Mouse (Mus musculus) lung, embryonic 16.5 days (tissue): ENCODE results near the gene Platr17. TPM values are rescaled to one million over a fixed set of nuclear protein-coding genes. Genes with fewer than 3 reads are reported as not detected.

Source experiments
- ATAC-seq: fragments of 200-750 bp; cut with Nextera tagmentation; 2 replicates; pipeline ENCODE4 v1.8.0; 2017; ENCODE audit warnings: low read depth, mild to moderate bottlenecking, moderate library complexity
- H3K27ac ChIP-seq: fragments of 300-500 bp; sonication (generic); 2 replicates; pipeline ENCODE4 v1.5.1; 2014; ENCODE audit warnings: mild to moderate bottlenecking, control low read depth, low read length
- H3K27me3 ChIP-seq: fragments of 300-500 bp; sonication (generic); 2 replicates; pipeline ENCODE4 v1.6.1; 2014; ENCODE audit warnings: low read depth, low read length, mixed read lengths; ENCODE audit not compliant: control insufficient read depth, insufficient read depth
- H3K36me3 ChIP-seq: fragments of 300-500 bp; sonication (generic); 2 replicates; pipeline ENCODE4 v1.6.1; 2014; ENCODE audit warnings: low read length; ENCODE audit not compliant: control insufficient read depth, insufficient read depth
- H3K4me1 ChIP-seq: fragments of 300-500 bp; sonication (generic); replicated peaks from 2 replicates; pipeline ENCODE4 v1.6.1; 2014; ENCODE audit warnings: low read length, mixed read lengths; ENCODE audit not compliant: control insufficient read depth, insufficient read depth
- H3K4me2 ChIP-seq: fragments of 300-500 bp; sonication (generic); 2 replicates; pipeline ENCODE4 v1.6.1; 2014; ENCODE audit warnings: low read depth, low read length, control low read depth
- H3K4me3 ChIP-seq: fragments of 300-500 bp; sonication (generic); 2 replicates; pipeline ENCODE4 v1.5.1; 2014; ENCODE audit warnings: mild to moderate bottlenecking, low read length, control low read depth
- H3K9ac ChIP-seq: fragments of 300-500 bp; sonication (generic); 2 replicates; pipeline ENCODE4 v1.6.1; 2014; ENCODE audit warnings: low read length, control low read depth
- H3K9me3 ChIP-seq: fragments of 300-500 bp; sonication (generic); 2 replicates; pipeline ENCODE4 v1.6.1; 2016; ENCODE audit warnings: low read length; ENCODE audit not compliant: control insufficient read depth
- WGBS: fragments of 180-500 bp; shearing (Covaris S2); extraction: QIAGEN DNeasy Blood & Tissue Kit; methylation state at CpG from one replicate; pipeline ENCODE4 v1.1.7; 2014; 5-methylcytosine and 5-hydroxymethylcytosine counted together
- polyA plus RNA-seq: library from polyadenylated mRNA; unstranded; fragments of >200 nt; fragmentation: Nextera tagmentation; extraction: Ambion mirVana; gene quantifications from 2 replicates; pipeline ENCODE4 v1.2.1, GENCODE M21; 2015

The Platr17 gene
- polyA plus RNA-seq, 1 experiment from 2014 or later, result 0.26 TPM

DNA sequence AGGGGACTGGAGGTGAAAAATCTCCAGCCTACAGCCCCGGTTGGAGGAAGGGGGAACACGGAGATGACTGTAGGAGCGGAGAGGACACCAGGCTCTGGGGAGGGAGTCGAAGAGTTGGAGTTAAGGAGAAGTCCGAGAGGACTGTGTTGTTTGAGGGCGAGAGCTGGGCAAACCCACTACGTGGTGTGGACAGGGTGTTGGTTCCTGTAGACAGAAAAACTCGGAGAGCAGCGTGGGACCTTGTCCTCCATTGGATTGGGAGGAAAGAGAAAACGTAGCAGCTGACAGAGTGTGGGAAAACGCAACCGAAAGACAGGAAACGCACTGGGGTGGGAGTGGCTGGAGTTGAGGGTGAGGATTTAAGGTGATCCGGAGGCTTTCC, 4.9 kb downstream of the Platr17 start:
- Histone ChIP-seq H3K4me1 (peaks cover 10% of the 10 kb centered on the region), H3K4me2 (peak overlapping the region; percentile 92), H3K27me3 (no peaks in the 10 kb centered on the region), H3K9me3 (no peaks in the 10 kb centered on the region), H3K4me3 (peak overlapping the region; percentile 99), H3K9ac (peak overlapping the region; percentile 95), H3K27ac (peak overlapping the region; percentile 94), H3K36me3 (peaks cover 28% of the 10 kb centered on the region)
- under 1% methylated on average over 14 of the region's 14 CpGs for WGBS
- no peak for ATAC-seq

DNA sequence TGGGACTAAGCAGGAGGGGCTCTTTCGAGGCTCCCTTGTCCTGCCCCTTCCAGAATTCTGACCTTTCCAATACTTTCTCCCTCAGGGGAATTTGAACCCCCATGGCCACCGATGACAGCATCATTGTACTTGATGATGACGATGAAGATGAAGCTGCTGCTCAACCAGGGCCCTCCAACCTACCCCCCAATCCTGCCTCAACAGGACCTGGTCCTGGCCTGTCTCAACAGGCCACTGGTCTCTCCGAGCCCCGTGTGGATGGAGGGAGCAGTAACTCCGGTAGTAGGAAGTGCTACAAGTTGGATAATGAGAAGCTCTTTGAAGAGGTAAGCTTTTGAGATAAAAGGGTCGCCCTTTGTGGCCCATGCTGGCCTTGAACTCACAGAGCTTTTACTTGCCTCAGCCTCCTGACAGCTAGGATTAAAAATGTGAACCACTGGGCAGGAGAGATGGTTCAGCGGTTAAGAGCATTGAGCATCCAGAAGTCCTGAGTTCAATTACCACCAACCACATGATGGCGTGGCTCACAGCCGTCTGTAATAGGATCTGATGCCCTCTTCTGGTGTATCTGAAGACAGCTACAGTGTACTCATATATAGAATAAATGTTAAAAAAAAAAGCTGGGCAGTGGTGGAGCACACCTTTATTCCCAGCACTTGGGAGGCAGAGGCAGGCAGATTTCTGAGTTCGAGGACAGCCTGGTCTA, 5.6 kb downstream of the Platr17 start:
- Histone ChIP-seq H3K9ac (peak overlapping the region; percentile 95), H3K4me1 (peaks cover 16% of the 10 kb centered on the region), H3K9me3 (no peaks in the 10 kb centered on the region), H3K36me3 (peaks cover 28% of the 10 kb centered on the region), H3K4me2 (peak overlapping the region; percentile 92), H3K4me3 (peak overlapping the region; percentile 99), H3K27me3 (no peaks in the 10 kb centered on the region), H3K27ac (peak overlapping the region; percentile 94)
- ATAC-seq, result no peak
- WGBS, result 46% methylated on average over 11 of the region's 11 CpGs

DNA sequence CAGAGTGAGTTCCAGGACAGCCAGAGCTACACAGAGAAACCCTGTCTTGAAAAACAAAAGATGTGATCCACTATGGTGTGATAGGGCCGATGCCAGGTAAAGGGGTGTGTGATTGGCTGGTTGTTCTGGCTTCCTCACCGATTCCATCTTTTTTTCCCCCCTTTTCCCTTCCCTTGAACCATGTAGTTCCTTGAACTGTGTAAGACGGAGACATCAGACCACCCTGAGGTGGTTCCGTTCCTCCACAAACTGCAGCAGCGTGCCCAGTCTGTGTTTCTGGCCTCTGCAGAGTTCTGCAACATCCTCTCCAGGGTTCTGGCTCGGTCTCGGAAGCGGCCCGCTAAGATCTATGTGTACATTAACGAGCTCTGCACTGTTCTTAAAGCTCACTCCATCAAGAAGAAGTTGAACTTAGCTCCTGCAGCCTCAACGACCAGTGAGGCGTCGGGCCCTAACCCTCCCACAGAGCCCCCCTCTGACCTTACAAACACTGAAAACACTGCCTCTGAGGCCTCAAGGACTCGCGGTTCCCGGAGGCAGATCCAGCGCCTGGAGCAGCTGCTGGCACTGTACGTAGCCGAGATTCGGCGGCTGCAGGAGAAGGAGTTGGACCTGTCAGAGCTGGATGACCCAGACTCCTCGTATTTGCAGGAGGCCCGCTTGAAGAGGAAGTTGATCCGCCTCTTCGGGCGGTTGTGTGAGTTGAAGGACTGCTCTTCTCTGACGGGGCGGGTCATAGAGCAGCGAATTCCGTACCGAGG, 6.3 kb downstream of the Platr17 start:
- peaks cover 28% of the 10 kb centered on the region for H3K36me3 ChIP-seq
- no peak for ATAC-seq
- no peak overlapping the region for H3K4me2 ChIP-seq
- H3K4me3 ChIP-seq, result no peak overlapping the region
- peaks cover 17% of the 10 kb centered on the region for H3K4me1 ChIP-seq
- H3K9me3 ChIP-seq, result no peaks in the 10 kb centered on the region
- H3K27ac ChIP-seq, result no peak overlapping the region
- WGBS, result 81% methylated on average over 31 of the region's 31 CpGs
- no peaks in the 10 kb centered on the region for H3K27me3 ChIP-seq
- H3K9ac ChIP-seq, result no peak overlapping the region

GRCm38 (mm10) chr17:33911813-33912414, 7.0 kb downstream of the Platr17 start:
- H3K27me3 ChIP-seq, result no peaks in the 10 kb centered on the region
- no peak overlapping the region for H3K27ac ChIP-seq
- ATAC-seq, result no peak
- peaks cover 28% of the 10 kb centered on the region for H3K36me3 ChIP-seq
- 86% methylated on average over 28 of the region's 28 CpGs for WGBS
- peaks cover 20% of the 10 kb centered on the region for H3K4me1 ChIP-seq
- H3K4me2 ChIP-seq, result no peak overlapping the region
- H3K9ac ChIP-seq, result no peak overlapping the region
- no peaks in the 10 kb centered on the region for H3K9me3 ChIP-seq
- no peak overlapping the region for H3K4me3 ChIP-seq

DNA sequence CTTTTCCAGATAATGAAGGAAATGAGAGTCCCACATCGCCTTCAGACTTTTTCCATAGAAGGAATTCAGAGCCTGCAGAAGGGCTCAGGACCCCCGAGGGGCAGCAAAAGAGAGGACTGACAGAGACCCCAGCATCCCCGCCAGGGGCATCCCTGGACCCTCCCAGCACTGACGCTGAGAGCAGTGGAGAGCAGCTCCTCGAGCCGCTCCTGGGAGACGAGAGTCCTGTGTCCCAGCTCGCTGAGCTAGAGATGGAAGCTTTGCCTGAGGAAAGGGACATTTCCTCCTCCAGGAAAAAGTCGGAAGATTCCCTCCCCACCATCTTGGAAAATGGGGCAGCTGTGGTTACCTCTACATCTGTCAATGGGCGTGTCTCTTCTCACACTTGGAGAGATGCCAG, 8.3 kb downstream of the Platr17 start:
- Histone ChIP-seq H3K9ac (no peak overlapping the region), H3K9me3 (no peaks in the 10 kb centered on the region), H3K4me2 (no peak overlapping the region), H3K4me3 (no peak overlapping the region), H3K27ac (no peak overlapping the region), H3K36me3 (peaks cover 39% of the 10 kb centered on the region), H3K27me3 (no peaks in the 10 kb centered on the region), H3K4me1 (peaks cover 20% of the 10 kb centered on the region)
- 88% methylated on average over 10 of the region's 10 CpGs for WGBS
- ATAC-seq, result no peak

DNA sequence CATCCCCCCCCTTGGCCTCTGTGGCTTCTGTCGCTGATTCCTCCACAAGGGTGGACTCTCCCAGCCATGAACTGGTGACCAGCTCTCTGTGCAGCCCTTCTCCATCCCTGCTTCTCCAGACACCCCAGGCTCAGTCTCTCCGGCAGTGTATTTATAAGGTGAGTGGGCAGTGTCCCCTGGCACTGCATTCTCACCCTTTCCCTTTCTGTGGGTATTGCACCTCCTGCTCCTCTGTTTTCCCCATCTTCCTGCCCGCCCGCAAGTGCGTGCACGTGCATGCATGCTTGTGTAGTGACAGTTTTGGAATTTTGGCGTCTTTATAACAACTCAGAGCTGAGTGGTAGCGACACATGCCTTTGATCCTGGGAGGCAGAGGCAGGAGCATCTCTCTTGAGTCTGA, 9.0 kb downstream of the Platr17 start:
- Histone ChIP-seq H3K36me3 (peaks cover 39% of the 10 kb centered on the region), H3K27me3 (no peaks in the 10 kb centered on the region), H3K4me2 (no peak overlapping the region), H3K4me3 (no peak overlapping the region), H3K9ac (no peak overlapping the region), H3K9me3 (no peaks in the 10 kb centered on the region), H3K27ac (no peak overlapping the region), H3K4me1 (peaks cover 26% of the 10 kb centered on the region)
- no peak for ATAC-seq
- 93% methylated on average over 8 of the region's 8 CpGs for WGBS

DNA sequence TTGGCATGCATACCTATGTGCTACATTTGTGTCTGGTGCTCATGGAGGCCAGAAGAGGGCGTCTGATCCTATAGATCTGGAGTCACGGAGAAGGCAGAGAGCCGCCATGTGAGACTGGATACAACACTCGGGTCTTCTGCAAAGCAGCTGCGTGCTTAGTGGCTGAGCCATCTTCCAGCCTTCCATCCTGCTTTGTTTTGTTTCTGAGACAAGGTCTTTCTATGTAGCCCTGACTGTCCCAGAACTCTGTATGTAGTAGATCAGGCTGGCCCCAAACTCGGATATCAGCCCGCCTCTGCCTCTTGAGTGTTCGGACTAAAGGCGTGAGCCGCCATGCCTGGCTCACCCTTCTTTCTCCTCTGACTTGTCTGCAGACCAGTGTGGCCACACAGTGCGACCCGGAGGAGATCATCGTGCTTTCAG, 10.0 kb downstream of the Platr17 start:
- no peak overlapping the region for H3K9ac ChIP-seq
- 72% methylated on average over 13 of the region's 13 CpGs for WGBS
- H3K9me3 ChIP-seq, result no peaks in the 10 kb centered on the region
- H3K27me3 ChIP-seq, result no peaks in the 10 kb centered on the region
- peak overlapping the region; percentile 73 for H3K4me2 ChIP-seq
- peaks cover 39% of the 10 kb centered on the region for H3K36me3 ChIP-seq
- no peak overlapping the region; the same call in 1 of the 2 replicates for H3K4me3 ChIP-seq
- ATAC-seq, result no peak
- H3K27ac ChIP-seq, result 0 out of 2 replicates have a peak overlapping the region, but pooled peaks have one; percentile 42
- H3K4me1 ChIP-seq, result peaks cover 30% of the 10 kb centered on the region

DNA sequence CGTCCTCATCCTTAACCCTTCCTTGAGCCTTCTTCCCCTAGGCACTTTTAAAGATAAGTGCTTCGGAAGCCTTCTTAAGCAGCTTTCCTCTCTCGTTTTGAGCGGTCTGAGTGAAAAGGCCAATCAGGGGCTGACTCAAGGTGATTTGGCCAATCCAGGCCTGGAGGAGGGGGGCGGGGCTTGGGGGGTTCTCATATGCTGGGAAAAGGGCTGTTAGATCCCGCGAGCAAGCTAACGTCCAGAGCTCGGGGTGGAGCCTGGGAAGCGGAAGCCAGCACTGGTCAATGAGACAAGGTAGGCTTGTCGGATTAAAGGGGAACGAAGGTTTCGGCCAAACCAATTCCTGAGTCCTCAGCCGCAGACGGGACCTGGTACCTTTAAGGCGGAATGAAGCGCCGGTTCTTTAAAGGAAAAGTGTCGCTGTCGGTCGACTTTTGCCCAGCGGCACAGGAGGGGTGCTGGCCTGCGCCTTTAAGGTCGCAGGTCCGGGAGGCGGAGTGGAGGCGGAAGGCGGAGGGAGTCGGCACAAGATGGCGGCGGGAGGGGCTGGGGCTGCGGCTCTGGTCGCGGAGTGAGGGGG, 10.8 kb downstream of the Platr17 start, which contains the start of the genes Tapbp and Zbtb22:
Gene Tapbp, plus strand, starts transcription at position 229 of the 580 bp plus-strand sequence.
Gene Zbtb22, plus strand, starts transcription at position 234 of the 580 bp plus-strand sequence.
- Histone ChIP-seq H3K4me2 (peak within 1 kb of the TSS; percentile 73), H3K4me3 (peak within 1 kb of the TSS; percentile 65), H3K9ac (peak within 1 kb of the TSS; percentile 70), H3K27ac (peak within 1 kb of the TSS; percentile 85), H3K36me3 (peaks cover 39% of the 10 kb centered on the region), H3K9me3 (no peaks in the 10 kb centered on the region), H3K4me1 (peaks cover 24% of the 10 kb centered on the region), H3K27me3 (no peaks in the 10 kb centered on the region)
- peak; percentile 92 for ATAC-seq
- WGBS, result 1% methylated on average over 31 of the region's 34 CpGs

DNA sequence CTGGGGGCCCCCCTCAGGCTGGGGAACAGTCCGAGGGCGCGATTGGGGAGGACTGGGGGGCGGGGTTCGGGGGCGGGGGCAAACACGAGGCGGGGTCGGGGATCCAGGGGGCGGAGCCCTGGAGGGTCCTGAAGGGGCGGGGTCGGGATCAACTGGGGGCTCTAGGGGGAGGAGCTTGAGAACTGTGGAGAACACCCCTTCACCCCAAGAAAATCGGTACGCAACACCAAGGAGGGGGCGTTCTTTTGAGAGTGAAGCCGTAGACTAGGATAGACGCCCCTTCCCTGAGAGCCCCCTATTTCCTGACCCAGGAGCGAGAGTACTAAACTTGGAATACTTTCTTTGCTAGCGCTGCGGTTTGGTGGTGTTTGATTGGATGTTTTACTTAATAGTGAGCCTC, 11.4 kb downstream of the Platr17 start:
- 1% methylated on average over 20 of the region's 20 CpGs for WGBS
- H3K4me1 ChIP-seq, result peaks cover 24% of the 10 kb centered on the region
- peaks cover 36% of the 10 kb centered on the region for H3K36me3 ChIP-seq
- H3K27me3 ChIP-seq, result no peaks in the 10 kb centered on the region
- H3K27ac ChIP-seq, result peak overlapping the region; percentile 85
- peak; percentile 17 for ATAC-seq
- H3K9me3 ChIP-seq, result no peaks in the 10 kb centered on the region
- H3K4me2 ChIP-seq, result peak overlapping the region; percentile 73
- H3K4me3 ChIP-seq, result peak overlapping the region; percentile 65
- peak overlapping the region; percentile 70 for H3K9ac ChIP-seq
